Mouse (Mus musculus) stomach, embryonic 14.5 days (tissue): ENCODE results near the gene Gm9040. TPM values are rescaled to one million over a fixed set of nuclear protein-coding genes. Genes with fewer than 3 reads are reported as not detected.
"Not testable (repeated sequence)": the region's sequence is repeated elsewhere in the genome, so short reads cannot be mapped to it uniquely, and the experiment has no call there.

ENCODE experiments used
- ATAC-seq: fragments of 200-750 bp; cut with Nextera tagmentation; 2 replicates; pipeline ENCODE4 v1.8.0; 2017; ENCODE audit warnings: low read depth, moderate TSS enrichment; ENCODE audit not compliant: insufficient number of reproducible peaks, insufficient read depth, low FRiP score
- H3K27ac ChIP-seq: fragments of 300-500 bp; sonication (generic); 2 replicates; pipeline ENCODE4 v1.5.1; 2014; ENCODE audit warnings: mild to moderate bottlenecking, low read length, moderate library complexity, mixed read lengths
- H3K27me3 ChIP-seq: fragments of 300-500 bp; sonication (generic); 2 replicates; pipeline ENCODE4 v1.6.1; 2014; ENCODE audit warnings: low read length, control low read depth, mixed read lengths; ENCODE audit not compliant: control insufficient read depth, insufficient read depth
- H3K36me3 ChIP-seq: fragments of 300-500 bp; sonication (generic); 2 replicates; pipeline ENCODE4 v1.6.1; 2014; ENCODE audit warnings: mild to moderate bottlenecking, control low read depth, low read length, moderate library complexity, mixed read lengths; ENCODE audit not compliant: control insufficient read depth, insufficient read depth
- H3K4me1 ChIP-seq: fragments of 300-500 bp; sonication (generic); 2 replicates; pipeline ENCODE4 v1.6.1; 2014; ENCODE audit warnings: low read length, control low read depth, mixed read lengths; ENCODE audit not compliant: control insufficient read depth, insufficient read depth
- H3K4me2 ChIP-seq: fragments of 300-500 bp; sonication (generic); replicated peaks from 2 replicates; pipeline ENCODE4 v1.6.1; 2014; ENCODE audit warnings: low read depth, low read length, control low read depth
- H3K4me3 ChIP-seq: fragments of 300-500 bp; sonication (generic); 2 replicates; pipeline ENCODE4 v1.5.1; 2014; ENCODE audit warnings: low read depth, low read length, control low read depth
- H3K9ac ChIP-seq: fragments of 300-500 bp; sonication (generic); replicated peaks from 2 replicates; pipeline ENCODE4 v1.6.1; 2014; ENCODE audit warnings: low read depth, mild to moderate bottlenecking, control low read depth, low read length, moderate library complexity, mixed read lengths
- H3K9me3 ChIP-seq: fragments of 300-500 bp; sonication (generic); 2 replicates; pipeline ENCODE4 v1.6.1; 2016; ENCODE audit warnings: low read depth, low read length, control low read depth; ENCODE audit not compliant: control insufficient read depth
- WGBS: fragments of 180-500 bp; shearing (Covaris S2); extraction: QIAGEN DNeasy Blood & Tissue Kit; methylation state at CpG from one replicate; pipeline ENCODE4 v1.1.7; 2014; 5-methylcytosine and 5-hydroxymethylcytosine counted together
- polyA plus RNA-seq: library from polyadenylated mRNA; unstranded; fragments of >200 nt; fragmentation: Nextera tagmentation; extraction: Ambion mirVana; gene quantifications from 2 replicates; pipeline ENCODE4 v1.2.1, GENCODE M21; 2014

Gene Gm9040
- polyA plus RNA-seq, 1 experiment from 2014 or later = 0.16 TPM

- not testable (repeated sequence) for H3K27ac ChIP-seq, ATAC-seq, H3K9me3 ChIP-seq, H3K4me2 ChIP-seq, H3K4me1 ChIP-seq, H3K9ac ChIP-seq, H3K36me3 ChIP-seq, H3K27me3 ChIP-seq, H3K4me3 ChIP-seq
- 45% methylated on average over 2 of the region's 2 CpGs for WGBS
Measured at GRCm38 (mm10) chr10:118302133-118302532, 24.6 kb downstream of the Gm9040 start.

GRCm38 (mm10) chr10:118294938-118295337 is 31.8 kb downstream of the Gm9040 start, which contains the start of gene Iltifb:
Iltifb (minus strand) TSS chr10:118295038.
- Histone ChIP-seq H3K4me1 (no peaks in the 10 kb centered on the region), H3K4me3 (no peak within 1 kb of the TSS), H3K9ac (no peak within 1 kb of the TSS), H3K27me3 (no peaks in the 10 kb centered on the region), H3K27ac (no peak within 1 kb of the TSS), H3K36me3 (no peaks in the 10 kb centered on the region), H3K4me2 (no peak within 1 kb of the TSS), H3K9me3 (no peaks in the 10 kb centered on the region)
- 91% methylated on average over 6 of the region's 6 CpGs for WGBS
- ATAC-seq = no peak

- not testable (repeated sequence) for H3K9me3 ChIP-seq, H3K4me2 ChIP-seq, H3K27me3 ChIP-seq, H3K4me1 ChIP-seq, H3K4me3 ChIP-seq, H3K36me3 ChIP-seq, H3K27ac ChIP-seq, H3K9ac ChIP-seq
- 89% methylated on average over 3 of the region's 5 CpGs for WGBS
- 0 out of 2 replicates have a peak, but pooled peaks have one; percentile 2 for ATAC-seq
Measured at GRCm38 (mm10) chr10:118283016-118283415, 43.8 kb downstream of the Gm9040 start.

- H3K4me1 ChIP-seq, H3K36me3 ChIP-seq, H3K9me3 ChIP-seq, H3K27ac ChIP-seq, H3K27me3 ChIP-seq, H3K9ac ChIP-seq, H3K4me2 ChIP-seq, H3K4me3 ChIP-seq: not testable (repeated sequence)
- 0 out of 2 replicates have a peak, but pooled peaks have one; percentile 6 for ATAC-seq
- 81% methylated on average over 5 of the region's 7 CpGs for WGBS
Measured at GRCm38 (mm10) chr10:118282565-118282964, 44.2 kb downstream of the Gm9040 start.

- not testable (repeated sequence) for H3K9ac ChIP-seq, H3K4me2 ChIP-seq, H3K9me3 ChIP-seq, ATAC-seq, H3K4me1 ChIP-seq, H3K36me3 ChIP-seq, H3K27ac ChIP-seq, H3K27me3 ChIP-seq, H3K4me3 ChIP-seq
- WGBS = no CpG with 5 or more reads among the region's 4 CpGs
Measured at GRCm38 (mm10) chr10:118278069-118278468, 48.7 kb downstream of the Gm9040 start.

Other genes with a start within 250 kb of the Gm9040 start
- gene Mdm1, start 185.2 kb downstream of the Gm9040 start, polyA plus RNA-seq = 20.7 and 20.9 TPM in 2 replicates
- not detected in 2 replicates for gene Il22, start 122.0 kb downstream of the Gm9040 start, polyA plus RNA-seq
- gene Gm32717, start 86.2 kb downstream of the Gm9040 start, polyA plus RNA-seq = not detected in 2 replicates
- gene Gm32802, start 68.3 kb downstream of the Gm9040 start, polyA plus RNA-seq = not detected in 2 replicates
- not detected in 2 replicates for gene Iltifb, start 31.9 kb downstream of the Gm9040 start, polyA plus RNA-seq
- 0.16 TPM in 1 of 2 replicates, not detected in the other for gene Gm9044, start 5.4 kb upstream of the Gm9040 start, polyA plus RNA-seq
- not detected in 2 replicates for gene Gm9045, start 10.9 kb upstream of the Gm9040 start, polyA plus RNA-seq
- not detected in 2 replicates for gene Gm9046, start 16.3 kb upstream of the Gm9040 start, polyA plus RNA-seq
- not detected in 2 replicates for gene Gm9048, start 21.7 kb upstream of the Gm9040 start, polyA plus RNA-seq
- not detected in 2 replicates for gene Gm9049, start 27.1 kb upstream of the Gm9040 start, polyA plus RNA-seq
- not detected in 2 replicates for gene Ifng, start 114.1 kb upstream of the Gm9040 start, polyA plus RNA-seq